8 mouse cellular contexts compared by ENCODE assay signal in genomic region chr2:30691857-30692560, GRCm38 (mm10).
A peak's percentile ranks its signal among the peaks of the same experiment; 100 is the strongest.
DNase-seq lines count a peak whose midpoint lies in the region; ATAC-seq and TF ChIP-seq lines count a peak whose summit lies in the region.

No protein-coding gene starts in this region.

- no peaks in the 10 kb centered on the region for H3K27me3 ChIP-seq in cerebellum, adult 2 months (ENCODE audit: control insufficient read depth, insufficient read depth, low read length)
- H3K27me3 ChIP-seq in hindbrain, embryonic 13.5 days = no peaks in the 10 kb centered on the region

- peak; percentile 41 for ATAC-seq in hindbrain, embryonic 13.5 days (ENCODE audit: low FRiP score)
- no peak for ATAC-seq in granulocyte monocyte progenitor cell, adult 5-6 weeks (replicated peaks; ENCODE audit: poor library complexity, severe bottlenecking)

- H3K9me3 ChIP-seq in hindbrain, embryonic 13.5 days = no peaks in the 10 kb centered on the region

- 3% methylated on average over 11 of the region's 11 CpGs for WGBS in cerebellum, adult 2 months
- WGBS in hindbrain, embryonic 13.5 days = 5% methylated on average over 11 of the region's 11 CpGs

- no peak overlapping the region for H3K4me3 ChIP-seq in cerebellum, adult 2 months (replicated peaks; ENCODE audit: insufficient read depth, low read depth, low read length)
- H3K4me3 ChIP-seq in hindbrain, embryonic 13.5 days = no peak overlapping the region

- H3K27ac ChIP-seq in cerebellum, adult 2 months (ENCODE audit: insufficient read depth, low read length) = peak overlapping the region; percentile 61
- H3K27ac ChIP-seq in hindbrain, embryonic 13.5 days = peak overlapping the region; percentile 100

- TF ChIP-seq CTCF in cerebellum, adult 2 months (IDR thresholded peaks at IDR 0.05; ENCODE audit: borderline replicate concordance, insufficient read depth, low read depth, low read length) = no peak

- TF ChIP-seq POLR2A in cerebellum, adult 2 months (IDR thresholded peaks at IDR 0.05; ENCODE audit: borderline replicate concordance, insufficient read depth, low read length) = peak; percentile 31; the same call in 1 of the 2 replicates

- DNase-seq in adipocyte (ENCODE audit: low spot score) = peak; percentile 83
- peak; percentile 99 for DNase-seq in cerebellum, adult 2 months
- DNase-seq in frontal cortex, postnatal 25 days (ENCODE audit: low spot score in 2 of 2) = peak; percentile 74 to 81
- DNase-seq in layer of hippocampus, postnatal 14 days (ENCODE audit: low spot score in 2 of 2) = peak; percentile 93 to 94
- DNase-seq in lung, postnatal 10 days = peak; percentile 97
- peak; percentile 84 to 85 for DNase-seq in right cerebral cortex, postnatal 36 days (ENCODE audit: low spot score in 2 of 2)

- H3K4me1 ChIP-seq in cerebellum, adult 2 months (ENCODE audit: control insufficient read depth, insufficient read depth, low read length) = peaks cover 45% of the 10 kb centered on the region
- H3K4me1 ChIP-seq in hindbrain, embryonic 13.5 days (replicated peaks) = peaks cover 74% of the 10 kb centered on the region

- H3K4me2 ChIP-seq in hindbrain, embryonic 13.5 days = peak overlapping the region; percentile 57

- H3K9ac ChIP-seq in hindbrain, embryonic 13.5 days = peak overlapping the region; percentile 79; the same call in 1 of the 2 replicates

- no peaks in the 10 kb centered on the region for H3K36me3 ChIP-seq in hindbrain, embryonic 13.5 days
